Mouse (Mus musculus) limb, embryonic 14.5 days (tissue): Measurements from ENCODE around the gene Erlin1. TPM values are rescaled to one million over a fixed set of nuclear protein-coding genes. Genes with fewer than 3 reads are reported as not detected.

Experiments
- ATAC-seq: fragments of 200-750 bp; cut with Nextera tagmentation; 2 replicates; pipeline ENCODE4 v1.8.0; 2017; ENCODE audit warnings: low read depth, moderate number of reproducible peaks, moderate TSS enrichment; ENCODE audit not compliant: low FRiP score
- DNase-seq: peaks from one replicate; pipeline ENCODE4 v3.0.0-alpha.2; 2015; ENCODE audit warnings: low spot score
- H3K27ac ChIP-seq: fragments of 300-500 bp; sonication (generic); replicated peaks from 2 replicates; pipeline ENCODE4 v1.5.1; 2014; ENCODE audit warnings: low read depth, mild to moderate bottlenecking, low read length, moderate library complexity, mixed read lengths
- H3K27me3 ChIP-seq: fragments of 300-500 bp; sonication (generic); 2 replicates; pipeline ENCODE4 v1.6.1; 2014; ENCODE audit warnings: low read length, mixed read lengths; ENCODE audit not compliant: control insufficient read depth, insufficient read depth
- H3K36me3 ChIP-seq: fragments of 300-500 bp; sonication (generic); 2 replicates; pipeline ENCODE4 v1.6.1; 2014; ENCODE audit warnings: mild to moderate bottlenecking, low read length, moderate library complexity, mixed read lengths; ENCODE audit not compliant: control insufficient read depth, insufficient read depth
- H3K4me1 ChIP-seq: fragments of 300-500 bp; sonication (generic); 2 replicates; pipeline ENCODE4 v1.6.1; 2014; ENCODE audit warnings: antibody characterized with exemption, low read length, mixed read lengths; ENCODE audit not compliant: control insufficient read depth, insufficient read depth
- H3K4me2 ChIP-seq: fragments of 300-500 bp; sonication (generic); replicated peaks from 2 replicates; pipeline ENCODE4 v1.6.1; 2014; ENCODE audit warnings: low read depth, mild to moderate bottlenecking, low read length, moderate library complexity; ENCODE audit not compliant: severe bottlenecking
- H3K4me3 ChIP-seq: fragments of 300-500 bp; sonication (generic); replicated peaks from 2 replicates; pipeline ENCODE4 v1.5.1; 2014; ENCODE audit warnings: low read length
- H3K9ac ChIP-seq: fragments of 300-500 bp; sonication (generic); 2 replicates; pipeline ENCODE4 v1.6.1; 2014; ENCODE audit warnings: mild to moderate bottlenecking, low read depth, low read length, moderate library complexity; ENCODE audit not compliant: severe bottlenecking
- H3K9me3 ChIP-seq: fragments of 300-500 bp; sonication (generic); 2 replicates; pipeline ENCODE4 v1.6.1; 2016; ENCODE audit warnings: low read length; ENCODE audit not compliant: control insufficient read depth
- POLR2A ChIP-seq: fragments of 200-500 bp; IDR thresholded peaks from 2 replicates; pipeline ENCODE4 v1.8.0; 2012; ENCODE audit warnings: inconsistent platforms, mild to moderate bottlenecking, moderate library complexity, borderline replicate concordance; ENCODE audit not compliant: insufficient read depth, insufficient read length; ENCODE audit errors: extremely low read depth
- WGBS: fragments of 180-500 bp; shearing (Covaris S2); extraction: QIAGEN DNeasy Blood & Tissue Kit; methylation state at CpG from one replicate; pipeline ENCODE4 v1.1.7; 2014; 5-methylcytosine and 5-hydroxymethylcytosine counted together
- polyA plus RNA-seq, 2 experiments: library from polyadenylated mRNA; depleted of rRNA in 1 of 2; stranded (reverse) in 1 of 2; unstranded in 1 of 2; fragments of >200 nt; fragmentation: Nextera tagmentation in 1 of 2; extraction: Ambion mirVana in 1 of 2; gene quantifications; 2 replicates each; pipeline versions ENCODE4 v1.2.1 to v1.2.3; 2012 to 2014

Erlin1 gene
- polyA plus RNA-seq, 2 experiments, result 35.9 to 38.0 TPM

GRCm38 (mm10) chr19:44086278-44086677, 16.7 kb upstream of the Erlin1 start:
- TF ChIP-seq POLR2A, result no peak
- no peak overlapping the region for H3K9ac ChIP-seq
- peaks cover 61% of the 10 kb centered on the region for H3K36me3 ChIP-seq
- WGBS, result 93% methylated on average over 3 of the region's 3 CpGs
- no peak overlapping the region for H3K27ac ChIP-seq
- H3K4me3 ChIP-seq, result no peak overlapping the region
- DNase-seq, result no peak
- no peak for ATAC-seq
- H3K27me3 ChIP-seq, result no peaks in the 10 kb centered on the region
- no peaks in the 10 kb centered on the region for H3K9me3 ChIP-seq
- H3K4me2 ChIP-seq, result no peak overlapping the region
- no peaks in the 10 kb centered on the region for H3K4me1 ChIP-seq

- Histone ChIP-seq H3K4me2 (no peak overlapping the region), H3K27me3 (no peaks in the 10 kb centered on the region), H3K27ac (no peak overlapping the region), H3K4me1 (no peaks in the 10 kb centered on the region), H3K36me3 (peaks cover 58% of the 10 kb centered on the region), H3K9me3 (no peaks in the 10 kb centered on the region), H3K4me3 (no peak overlapping the region), H3K9ac (no peak overlapping the region)
- DNase-seq (no peak), ATAC-seq (no peak)
- WGBS, result 85% methylated on average over 2 of the region's 2 CpGs
- no peak for TF ChIP-seq POLR2A
These were observed 11.3 kb upstream of the Erlin1 start for GRCm38 (mm10) chr19:44080920-44081319.

- Histone ChIP-seq H3K4me1 (no peaks in the 10 kb centered on the region), H3K27ac (no peak overlapping the region), H3K36me3 (peaks cover 55% of the 10 kb centered on the region), H3K9me3 (no peaks in the 10 kb centered on the region), H3K4me3 (no peak overlapping the region), H3K4me2 (no peak overlapping the region), H3K9ac (no peak overlapping the region), H3K27me3 (no peaks in the 10 kb centered on the region)
- DNase-seq, result no peak
- TF ChIP-seq POLR2A, result no peak
- 97% methylated on average over 2 of the region's 2 CpGs for WGBS
- no peak for ATAC-seq
These were observed 10.4 kb upstream of the Erlin1 start for GRCm38 (mm10) chr19:44080023-44080422.

- Histone ChIP-seq H3K9me3 (no peaks in the 10 kb centered on the region), H3K36me3 (peaks cover 44% of the 10 kb centered on the region), H3K27me3 (no peaks in the 10 kb centered on the region), H3K4me2 (no peak overlapping the region), H3K4me3 (no peak overlapping the region), H3K9ac (no peak overlapping the region), H3K27ac (no peak overlapping the region), H3K4me1 (no peaks in the 10 kb centered on the region)
- no peak for TF ChIP-seq POLR2A
- DNase-seq (no peak), ATAC-seq (no peak)
- WGBS, result 87% methylated on average over 4 of the region's 4 CpGs
These were observed 7.4 kb upstream of the Erlin1 start for GRCm38 (mm10) chr19:44077024-44077423.

- H3K36me3 ChIP-seq, result peaks cover 42% of the 10 kb centered on the region
- no peak overlapping the region for H3K4me2 ChIP-seq
- 33% methylated on average over 9 of the region's 9 CpGs for WGBS
- H3K4me3 ChIP-seq, result no peak overlapping the region
- DNase-seq (no peak), ATAC-seq (peak; percentile 53; the same call in 1 of the 2 replicates)
- no peaks in the 10 kb centered on the region for H3K27me3 ChIP-seq
- 0 out of 2 replicates have a peak, but pooled peaks cover under 1% of the 10 kb centered on the region for H3K4me1 ChIP-seq
- H3K9me3 ChIP-seq, result no peaks in the 10 kb centered on the region
- H3K9ac ChIP-seq, result no peak overlapping the region
- H3K27ac ChIP-seq, result no peak overlapping the region
- TF ChIP-seq POLR2A, result no peak
These were observed 6.9 kb upstream of the Erlin1 start for GRCm38 (mm10) chr19:44076457-44076856.

- H3K4me3 ChIP-seq, result no peak overlapping the region
- DNase-seq, result no peak
- no peak for TF ChIP-seq POLR2A
- H3K36me3 ChIP-seq, result peaks cover 35% of the 10 kb centered on the region
- no peak overlapping the region for H3K9ac ChIP-seq
- H3K27ac ChIP-seq, result no peak overlapping the region
- H3K4me1 ChIP-seq, result peaks cover 8% of the 10 kb centered on the region
- H3K9me3 ChIP-seq, result no peaks in the 10 kb centered on the region
- ATAC-seq, result no peak
- no peaks in the 10 kb centered on the region for H3K27me3 ChIP-seq
- WGBS, result 73% methylated on average over 11 of the region's 11 CpGs
- H3K4me2 ChIP-seq, result no peak overlapping the region
These were observed 5.4 kb upstream of the Erlin1 start for GRCm38 (mm10) chr19:44074986-44075385.
